Mouse (Mus musculus): ENCODE measurements around the gene Dll4.

GRCm38 (mm10) chr2:119334964-119335525, 9.5 kb downstream of the Dll4 start:
- TF ChIP-seq CTCF (IDR thresholded peaks at IDR 0.05; ENCODE audit: low read depth, low read length) (no peak), POLR2A (IDR thresholded peaks at IDR 0.05; ENCODE audit: extremely low read depth, insufficient read depth, low read length) (no peak)

All from liver, adult 2 months (tissue).